Mouse (Mus musculus): ENCODE data around the gene Polr2j.

Polr2j gene

DNA sequence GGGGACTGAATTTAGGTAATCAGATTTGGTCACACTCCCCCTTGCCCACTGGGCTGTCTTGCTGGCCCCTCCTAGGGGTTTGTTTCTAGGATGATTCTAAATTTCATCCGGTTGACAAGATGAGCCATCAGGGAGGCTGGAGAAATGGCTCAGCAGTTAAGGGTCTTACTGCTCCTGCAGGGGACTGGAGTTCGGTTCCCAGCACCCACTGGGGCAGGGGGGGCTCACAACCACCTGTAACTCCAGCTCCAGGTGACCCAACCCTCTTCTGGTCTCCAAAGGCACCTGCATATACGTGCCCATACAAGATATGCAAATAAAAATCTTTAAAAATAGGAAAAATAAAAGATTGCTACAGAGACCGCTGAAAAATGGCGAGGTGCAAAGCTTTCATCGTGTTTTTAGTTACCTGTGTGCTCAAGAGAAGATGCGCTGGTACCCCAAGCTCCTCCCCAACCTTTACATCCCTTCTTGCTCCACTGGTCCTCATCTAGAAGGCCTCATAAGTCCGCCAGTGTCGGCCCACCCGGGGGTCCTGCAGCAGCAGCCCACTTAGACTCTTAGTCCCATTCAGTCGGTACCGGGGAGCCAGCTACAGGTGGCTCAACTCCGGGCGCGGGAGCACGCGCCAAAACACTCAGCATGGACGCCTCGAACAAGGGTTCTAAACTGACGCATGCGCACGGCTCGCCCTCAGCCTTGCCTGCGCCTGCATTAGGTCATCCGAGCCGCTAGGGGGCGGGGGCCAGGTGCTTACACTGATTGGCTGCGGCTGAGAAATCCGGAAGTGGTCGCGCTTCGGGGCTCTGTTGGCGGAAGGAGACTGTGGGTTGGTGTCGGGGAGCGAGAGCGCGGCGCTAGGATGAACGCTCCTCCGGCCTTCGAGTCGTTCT lies at the start of gene Polr2j:
Polr2j (plus strand) TSS at position 741 of the 893 bp plus-strand sequence.
- peak; percentile 92 to 96 for DNase-seq (ENCODE audit: low spot score in 2 of 2)

DNA sequence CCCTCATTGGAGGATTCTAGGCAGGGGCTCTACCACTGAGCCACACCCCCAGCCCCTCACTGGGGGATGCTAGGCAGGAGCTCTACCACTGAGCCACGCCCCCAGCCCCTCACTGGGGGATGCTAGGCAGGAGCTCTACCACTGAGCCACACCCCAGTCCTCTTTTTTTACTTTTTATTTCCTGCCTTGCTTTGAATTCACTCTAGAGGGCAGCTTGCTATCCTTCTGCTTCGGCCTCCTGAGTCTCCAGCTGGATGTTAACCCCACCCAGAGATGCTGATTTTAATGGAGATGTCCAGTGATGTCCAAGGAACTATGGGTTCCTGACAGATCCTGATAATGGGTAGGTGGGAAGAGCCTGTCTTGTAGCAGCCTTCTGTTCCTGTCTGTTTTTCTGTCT lies 47.0 kb upstream of the Polr2j start:
- no peak for DNase-seq (ENCODE audit: low spot score in 2 of 2)

DNA sequence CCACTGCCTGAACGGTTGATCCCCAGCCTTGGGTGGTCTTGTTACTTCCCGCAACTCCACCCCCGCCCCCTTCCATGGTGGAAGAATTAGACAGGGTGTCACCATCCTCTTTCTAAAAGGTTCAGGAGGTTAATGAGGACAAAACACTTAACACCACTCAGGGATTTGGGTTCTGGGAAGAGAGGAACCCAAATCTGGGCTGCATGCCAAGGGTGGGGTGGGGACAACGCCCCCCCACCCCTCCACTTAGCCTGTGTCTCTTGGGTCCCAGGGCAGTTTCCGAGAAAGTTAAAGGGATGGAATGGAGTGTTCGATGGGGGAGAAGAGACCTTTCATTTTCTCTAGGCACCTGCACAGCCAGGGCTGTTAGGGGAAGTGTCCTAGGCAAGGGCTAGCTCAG lies 43.4 kb upstream of the Polr2j start:
- DNase-seq (ENCODE audit: low spot score in 2 of 2), result no peak

DNA sequence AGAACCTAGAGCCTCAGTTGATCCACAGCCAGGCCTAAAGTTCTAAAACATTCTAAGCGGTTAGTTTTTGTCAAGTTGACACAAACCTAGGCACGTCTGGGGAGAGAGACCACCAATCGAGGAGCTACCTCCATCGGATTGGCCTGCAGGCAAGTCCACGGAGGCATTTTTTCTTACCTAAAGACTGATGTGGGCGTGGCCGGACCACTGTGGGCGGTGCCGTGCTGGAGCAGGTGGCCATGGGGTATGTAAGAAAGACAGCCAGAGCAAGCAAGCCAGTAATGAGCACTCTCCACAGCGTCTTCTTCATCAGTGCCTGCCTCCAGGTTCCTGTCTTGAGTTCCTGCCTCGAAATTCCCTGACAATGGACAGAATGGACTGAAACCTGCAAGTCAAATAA lies 42.9 kb upstream of the Polr2j start:
- DNase-seq (ENCODE audit: low spot score in 2 of 2), result no peak

DNA sequence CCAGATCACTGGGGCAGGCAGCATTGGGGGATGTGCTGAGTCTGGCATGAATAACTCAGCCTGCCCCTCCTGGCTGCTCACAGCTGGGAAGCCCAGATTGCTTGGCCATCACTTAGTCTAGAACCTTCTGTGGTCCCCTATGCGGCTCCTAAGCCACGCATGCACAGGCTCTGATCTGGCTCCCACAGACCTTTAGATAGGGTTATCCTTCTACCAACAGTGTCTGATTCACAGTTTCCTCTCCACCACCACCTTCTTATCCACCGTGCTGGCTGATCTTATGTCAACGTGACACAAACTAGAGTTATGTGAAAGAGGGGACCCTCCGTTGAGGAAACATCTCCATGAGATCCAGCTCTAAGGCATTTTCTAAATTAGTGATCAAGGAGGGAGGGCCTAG lies 41.4 kb upstream of the Polr2j start:
- DNase-seq (ENCODE audit: low spot score in 2 of 2), result no peak

DNA sequence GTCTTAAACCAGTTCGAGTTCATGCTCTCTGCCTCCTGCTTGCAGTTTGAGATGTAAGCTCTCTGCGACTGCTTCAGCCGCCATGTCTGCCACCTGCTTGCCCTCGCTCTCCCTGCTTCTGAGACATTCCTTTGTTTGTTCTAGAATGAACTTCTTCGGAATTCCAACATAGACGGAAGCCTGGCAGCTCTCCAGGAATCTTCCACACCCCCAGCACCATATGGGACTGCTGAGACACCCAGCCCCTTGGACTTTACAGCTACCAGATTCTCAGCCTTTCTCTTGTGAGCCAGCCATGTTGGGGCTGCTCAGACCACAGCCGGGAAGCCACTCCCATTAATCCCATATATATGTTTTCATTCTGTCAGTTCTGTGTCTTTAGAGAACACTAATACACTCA lies 40.1 kb upstream of the Polr2j start:
- no peak for DNase-seq (ENCODE audit: low spot score in 2 of 2)

DNA sequence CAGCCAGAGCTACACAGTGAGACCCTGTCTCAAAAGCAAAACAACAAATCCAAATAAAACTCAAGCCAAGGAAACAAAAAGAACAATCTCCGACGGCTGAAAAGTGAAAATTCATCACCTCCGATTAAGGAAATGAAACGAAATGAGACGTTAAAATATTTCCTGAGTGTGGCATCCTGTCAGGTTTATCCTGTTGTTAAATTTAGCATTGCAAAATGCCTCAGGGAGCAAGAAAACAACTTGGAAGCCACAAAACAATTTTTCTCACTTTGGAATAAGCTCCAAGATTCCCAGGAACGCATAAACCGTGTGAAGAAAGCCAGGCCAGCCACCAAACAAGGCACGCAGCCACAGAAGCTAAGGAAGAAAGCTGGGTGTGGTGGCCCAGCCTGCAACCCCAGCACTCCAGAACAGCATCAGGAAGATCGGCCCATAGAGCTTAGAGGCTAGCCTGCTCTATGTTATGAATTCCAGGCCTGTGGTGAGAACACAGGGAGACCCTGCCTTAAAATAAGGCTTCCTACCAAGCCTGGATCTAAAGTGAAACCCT lies 39.4 kb upstream of the Polr2j start:
- DNase-seq (ENCODE audit: low spot score in 2 of 2), result no peak

DNA sequence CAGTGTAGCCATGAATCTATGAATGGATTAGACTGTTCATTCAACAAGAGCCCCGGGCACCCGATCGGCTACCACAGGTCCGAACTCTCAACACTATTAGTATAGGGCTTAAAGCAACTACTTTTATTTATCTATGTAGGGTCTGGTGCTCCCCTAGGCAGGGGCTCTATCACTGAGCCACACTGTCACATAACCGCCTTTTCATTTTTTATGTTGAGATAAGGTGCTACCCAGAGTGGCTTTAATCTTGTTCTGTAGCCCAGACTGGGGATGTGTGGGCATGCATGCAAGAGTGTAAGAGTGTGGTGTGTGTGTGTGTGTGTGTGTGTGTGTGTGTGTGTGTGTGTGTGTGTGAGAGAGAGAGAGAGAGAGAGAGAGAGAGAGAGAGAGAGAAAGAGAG lies 38.3 kb upstream of the Polr2j start:
- DNase-seq (ENCODE audit: low spot score in 2 of 2), result no peak

DNA sequence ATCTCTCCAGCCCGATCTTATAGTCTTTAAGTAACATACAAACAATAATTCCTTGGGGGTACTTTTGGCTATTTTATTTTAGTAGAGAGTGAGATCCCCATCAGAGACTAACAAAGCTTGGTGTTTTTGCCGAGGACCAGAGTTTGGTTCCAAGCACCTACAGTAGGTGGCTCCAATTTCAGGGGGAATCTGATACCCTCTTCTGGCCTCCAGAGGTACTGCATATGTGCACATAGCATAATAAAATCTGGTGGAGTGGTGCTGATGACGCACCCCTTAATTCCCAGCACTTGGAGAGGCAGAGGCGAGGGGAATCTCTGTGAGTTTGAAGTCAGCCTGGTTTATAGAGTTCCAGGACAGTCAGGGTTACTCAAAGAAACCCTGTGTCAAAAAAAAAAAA lies 34.1 kb upstream of the Polr2j start:
- no peak for DNase-seq (ENCODE audit: low spot score in 2 of 2)

DNA sequence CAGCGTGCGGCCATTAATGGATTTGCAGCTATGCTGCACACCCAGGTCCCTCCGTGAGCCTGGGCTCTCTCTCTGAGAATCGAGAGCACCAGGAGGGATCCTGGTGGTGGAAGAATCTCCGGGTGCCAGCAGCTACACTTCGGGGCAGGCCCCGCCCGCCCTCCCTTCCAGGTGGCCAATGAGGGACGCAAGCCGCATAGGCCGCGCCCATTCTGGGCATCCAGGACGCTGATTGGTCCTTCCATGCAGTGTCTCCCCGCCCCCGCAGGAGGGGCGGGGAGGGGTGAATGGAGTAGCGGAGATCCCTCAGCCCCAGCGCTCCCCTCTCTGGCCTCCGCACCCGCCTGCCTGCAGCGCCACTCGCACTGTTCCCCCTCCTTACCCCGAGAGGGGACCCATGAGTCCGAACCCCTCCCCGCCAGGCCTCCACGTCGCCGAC lies 32.7 kb upstream of the Polr2j start, which contains the start of gene Rasa4:
Rasa4 (plus strand) TSS at position 248 of the 439 bp plus-strand sequence.
- DNase-seq (ENCODE audit: low spot score in 2 of 2), result peak; percentile 90

DNA sequence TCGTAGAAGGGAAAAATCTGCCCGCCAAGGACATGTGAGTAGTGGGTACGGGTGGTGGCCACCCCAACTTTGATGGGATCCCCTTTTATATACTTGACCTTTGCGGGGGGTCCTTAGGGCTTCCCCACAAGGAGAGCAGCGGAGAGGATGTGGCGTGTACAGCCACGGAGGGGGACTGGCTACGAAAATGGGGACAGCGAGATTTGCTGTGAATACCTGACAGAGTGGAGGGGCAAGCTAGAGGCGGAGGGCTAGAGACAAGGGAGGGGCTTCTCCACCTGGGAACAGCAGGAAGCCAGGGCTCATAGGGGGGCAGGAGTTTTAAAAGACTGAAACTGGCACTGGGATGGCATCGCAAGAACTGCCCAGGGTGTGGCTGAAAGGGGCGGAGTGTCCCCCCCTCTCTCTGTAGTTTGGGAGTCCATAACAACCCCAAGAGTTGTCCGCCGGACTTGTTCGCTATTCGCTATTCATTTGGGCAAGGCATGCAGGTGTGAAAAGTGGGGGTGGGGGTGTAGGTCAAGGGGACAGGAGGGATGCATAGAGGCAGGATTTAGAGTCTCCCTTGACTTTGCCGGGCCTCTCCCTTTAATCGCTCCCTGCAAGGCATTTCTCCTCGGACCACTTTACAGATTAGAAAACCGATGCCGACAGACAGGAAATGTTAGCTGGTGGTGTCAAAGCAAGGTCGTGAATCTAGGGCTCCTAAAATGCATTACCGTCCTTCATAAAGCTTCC lies 32.1 kb upstream of the Polr2j start:
- no peak for DNase-seq (ENCODE audit: low spot score in 2 of 2)

DNA sequence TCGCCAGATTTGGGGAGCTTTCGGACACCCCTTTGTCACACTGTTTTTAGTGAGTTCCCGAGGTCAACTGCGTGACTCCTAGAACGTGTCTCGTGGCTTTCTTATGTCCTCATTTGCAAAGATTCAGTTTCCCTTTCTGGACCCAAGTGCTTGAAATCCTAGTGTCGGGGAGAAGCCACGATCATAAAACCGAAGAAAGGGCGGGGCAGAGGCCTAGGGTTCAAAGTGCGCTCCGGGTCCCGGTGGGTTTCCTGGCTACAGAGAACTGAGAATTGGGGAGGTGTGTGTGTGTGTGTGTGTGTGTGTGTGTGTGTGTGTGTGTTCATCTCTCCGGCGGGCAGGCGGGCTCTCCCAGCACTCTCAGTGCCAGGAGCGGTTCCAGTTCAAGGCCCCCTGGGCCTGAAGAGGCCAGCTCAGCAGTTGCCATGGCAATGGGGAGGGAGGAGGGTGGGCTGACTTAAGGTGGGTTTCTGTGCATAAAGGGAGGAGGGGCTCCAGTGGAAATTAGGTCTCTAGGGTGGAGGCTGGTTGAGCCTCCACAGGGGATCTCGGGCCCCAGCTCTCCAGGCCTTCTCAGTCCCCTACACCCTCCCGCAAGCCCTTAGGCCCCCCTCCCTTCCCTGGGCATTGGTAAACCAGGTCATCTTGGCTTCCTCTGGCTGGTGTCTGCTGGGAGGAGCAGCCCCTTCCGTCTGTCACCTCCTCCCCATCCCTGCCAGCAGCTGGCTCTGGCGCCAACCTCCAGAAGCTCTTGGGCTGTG lies 31.4 kb upstream of the Polr2j start:
- no peak for DNase-seq (ENCODE audit: low spot score in 2 of 2)

DNA sequence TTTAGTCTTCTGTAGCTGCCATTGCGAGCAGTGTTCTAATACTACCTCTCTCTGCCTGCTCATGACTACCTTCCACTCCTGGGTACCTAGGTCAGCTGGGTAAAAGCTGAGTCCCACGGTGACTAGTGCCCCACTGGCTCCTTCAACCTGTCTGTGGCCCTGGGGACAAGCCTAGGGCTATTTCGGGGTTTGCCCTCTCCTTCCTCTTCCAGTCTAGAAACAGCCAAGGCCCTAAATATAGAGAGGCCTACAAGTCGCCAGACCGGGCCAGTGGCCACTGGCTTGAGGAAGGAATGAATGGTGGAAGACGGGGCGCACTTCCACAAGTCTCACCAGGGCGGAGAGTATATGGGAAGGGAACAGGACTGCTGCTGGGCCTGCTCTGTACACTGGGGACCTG lies 30.1 kb upstream of the Polr2j start:
- DNase-seq (ENCODE audit: low spot score in 2 of 2), result no peak

DNA sequence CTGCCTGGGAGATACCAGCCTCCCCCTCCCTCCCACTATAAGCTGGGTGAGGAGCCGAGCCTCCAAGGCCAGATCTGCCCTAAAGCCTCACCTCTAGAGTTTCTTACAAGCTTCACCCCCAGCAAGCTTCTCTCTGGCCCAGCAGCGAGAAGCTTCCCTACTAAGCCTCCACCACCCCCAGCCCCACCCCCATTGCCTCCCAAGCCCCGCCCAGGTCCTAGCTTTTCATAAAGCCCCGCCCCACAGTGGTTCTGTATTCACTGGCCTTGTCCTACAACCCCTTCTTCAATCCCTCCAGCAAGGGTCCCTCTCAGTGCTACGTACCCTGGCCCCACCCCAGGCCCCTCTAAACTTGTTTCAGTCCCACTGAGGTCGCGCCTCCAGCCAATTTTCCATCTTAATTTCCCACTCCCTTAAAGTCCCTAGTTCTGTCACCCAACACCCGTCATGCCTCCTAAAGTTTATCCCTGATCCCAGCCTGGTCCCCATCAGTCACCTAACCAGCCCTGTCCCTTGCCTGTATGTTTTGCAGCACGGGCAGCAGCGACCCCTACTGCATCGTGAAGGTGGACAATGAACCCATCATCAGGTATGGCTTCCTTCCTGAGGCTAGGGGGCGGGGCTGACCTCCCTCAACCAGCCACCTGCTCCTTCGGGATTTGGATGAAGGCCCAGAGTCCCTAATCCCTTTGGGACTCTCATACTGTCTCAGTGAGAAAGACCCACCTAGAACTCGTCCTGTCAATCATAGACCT lies 27.4 kb upstream of the Polr2j start:
- DNase-seq (ENCODE audit: low spot score in 2 of 2), result no peak

DNA sequence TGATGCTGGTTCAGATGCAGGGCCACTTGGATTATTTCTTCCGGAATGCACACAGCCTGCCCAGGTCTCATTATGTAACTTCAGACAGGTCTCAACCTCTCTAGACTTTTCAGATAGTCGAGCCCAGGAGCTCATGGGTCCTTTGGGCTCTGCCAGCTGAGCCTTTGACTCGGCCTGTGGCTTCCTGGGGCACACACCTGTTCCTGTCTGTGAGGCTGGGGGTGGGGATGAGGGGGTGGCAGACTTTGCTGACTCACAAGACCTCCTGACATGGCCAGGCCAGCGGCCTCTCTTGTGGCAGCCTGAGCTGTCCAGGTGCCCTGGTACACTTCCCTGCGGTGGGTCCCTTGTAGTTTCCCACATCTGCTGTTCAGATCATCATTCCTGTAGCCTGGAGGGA lies 24.5 kb upstream of the Polr2j start:
- DNase-seq (ENCODE audit: low spot score in 2 of 2), result no peak

DNA sequence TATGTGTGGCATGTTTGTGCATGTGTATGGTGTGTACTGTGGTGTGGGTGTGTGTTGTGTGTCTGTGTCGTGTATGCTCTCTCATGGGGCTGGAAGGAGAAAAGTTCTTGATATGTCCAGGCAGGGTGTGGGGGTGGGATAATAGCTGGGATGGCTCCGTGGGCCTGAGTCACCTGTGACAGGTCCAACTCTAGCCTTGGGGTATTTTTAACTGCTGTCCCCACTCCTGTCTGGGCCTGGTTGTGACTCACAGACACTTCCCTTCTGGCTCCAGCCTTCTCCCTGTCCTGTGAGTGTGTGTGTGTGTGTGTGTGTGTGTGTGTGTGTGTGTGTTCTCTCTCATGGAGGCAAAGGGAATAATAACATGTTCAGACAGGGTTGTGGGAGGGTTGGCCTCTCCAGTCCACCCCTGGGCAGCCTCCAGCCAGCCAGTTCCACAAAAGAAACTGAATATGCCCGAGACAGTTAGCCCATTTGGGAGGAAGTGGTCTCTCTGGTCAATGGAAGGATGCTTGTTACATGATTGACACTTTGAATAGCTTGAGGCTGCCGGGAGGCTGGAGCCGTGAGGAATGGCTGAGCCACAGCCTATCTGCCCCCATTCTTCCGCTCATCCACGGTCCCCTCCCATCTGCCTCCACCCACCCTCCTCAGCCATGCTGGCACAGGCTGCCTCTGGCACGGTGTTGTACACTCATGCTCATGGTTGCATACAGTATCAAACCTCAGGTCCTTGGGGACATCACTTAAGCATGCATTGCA lies 22.0 kb upstream of the Polr2j start:
- no peak for DNase-seq (ENCODE audit: low spot score in 2 of 2)

DNA sequence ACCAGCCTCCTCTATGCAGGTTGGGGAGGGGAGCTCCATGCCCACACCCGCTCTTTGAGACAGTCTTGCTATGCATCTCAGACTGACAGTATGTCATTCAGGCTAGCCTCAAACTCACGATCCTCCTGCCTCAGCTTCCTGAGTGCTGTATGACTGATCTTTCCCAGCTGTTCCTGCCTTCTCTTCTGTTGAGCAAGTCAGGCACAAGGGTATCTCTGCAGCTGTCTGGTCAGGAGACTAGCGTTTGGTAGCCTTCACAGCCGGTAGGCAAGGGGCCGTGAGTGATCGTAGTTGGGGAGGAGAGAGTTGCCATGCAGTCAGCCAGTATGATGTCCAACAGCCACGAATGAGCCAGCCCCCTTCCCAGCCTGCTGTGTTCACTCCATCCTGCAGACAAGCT lies 21.3 kb upstream of the Polr2j start:
- DNase-seq (ENCODE audit: low spot score in 2 of 2), result no peak

DNA sequence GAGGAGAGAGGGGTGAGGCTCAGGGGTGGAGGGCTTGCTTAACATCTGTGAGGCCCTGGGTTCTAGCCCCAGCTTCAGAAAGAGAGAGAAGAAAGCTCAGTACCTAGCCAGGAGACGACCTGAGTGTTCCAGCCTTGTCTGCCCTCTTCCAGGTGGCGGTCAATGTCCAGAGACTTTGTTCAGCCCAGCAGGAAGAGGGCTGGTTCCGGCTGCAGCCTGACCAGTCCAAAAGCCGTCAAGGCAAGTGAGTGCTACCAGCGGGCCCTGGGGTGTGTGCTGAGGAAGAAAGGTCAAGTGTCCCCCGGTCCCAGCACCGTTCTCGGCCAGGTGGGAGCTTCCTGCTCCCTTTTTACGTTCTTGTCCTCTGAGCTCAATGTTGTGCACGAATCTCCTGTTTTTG lies 17.9 kb upstream of the Polr2j start:
- DNase-seq (ENCODE audit: low spot score in 2 of 2), result no peak

DNA sequence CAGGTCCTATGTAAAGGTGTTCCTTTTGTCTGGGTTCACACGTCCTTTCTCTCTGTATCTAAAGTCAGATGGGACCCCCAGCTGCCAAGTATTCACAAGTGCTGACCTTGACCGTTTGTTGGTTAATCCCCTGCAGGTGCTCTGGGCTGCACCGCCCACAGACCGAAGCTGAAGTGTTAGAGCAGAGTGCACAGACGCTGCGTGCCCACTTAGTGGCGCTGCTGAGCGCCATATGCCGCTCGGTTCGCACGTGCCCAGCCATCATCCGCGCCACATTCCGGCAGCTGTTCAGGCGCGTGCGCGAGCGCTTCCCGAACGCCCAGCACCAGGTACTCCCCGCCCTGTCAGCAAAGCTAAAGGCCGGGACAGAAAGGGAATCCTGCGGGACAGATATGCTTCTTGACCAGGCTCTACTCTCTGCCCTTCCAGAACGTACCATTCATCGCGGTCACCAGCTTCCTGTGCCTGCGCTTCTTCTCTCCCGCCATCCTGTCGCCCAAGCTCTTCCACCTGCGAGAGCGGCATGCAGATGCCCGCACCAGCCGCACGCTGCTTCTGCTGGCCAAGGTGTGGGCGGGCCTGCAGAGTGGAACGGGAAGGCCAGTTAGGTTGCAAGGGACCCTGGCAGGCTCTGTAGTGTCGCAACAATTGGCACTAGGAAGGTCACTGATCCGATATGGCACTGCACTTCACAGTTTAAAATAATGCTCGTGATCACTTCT lies 14.2 kb upstream of the Polr2j start:
- peak; percentile 40 to 50 for DNase-seq (ENCODE audit: low spot score in 2 of 2)

DNA sequence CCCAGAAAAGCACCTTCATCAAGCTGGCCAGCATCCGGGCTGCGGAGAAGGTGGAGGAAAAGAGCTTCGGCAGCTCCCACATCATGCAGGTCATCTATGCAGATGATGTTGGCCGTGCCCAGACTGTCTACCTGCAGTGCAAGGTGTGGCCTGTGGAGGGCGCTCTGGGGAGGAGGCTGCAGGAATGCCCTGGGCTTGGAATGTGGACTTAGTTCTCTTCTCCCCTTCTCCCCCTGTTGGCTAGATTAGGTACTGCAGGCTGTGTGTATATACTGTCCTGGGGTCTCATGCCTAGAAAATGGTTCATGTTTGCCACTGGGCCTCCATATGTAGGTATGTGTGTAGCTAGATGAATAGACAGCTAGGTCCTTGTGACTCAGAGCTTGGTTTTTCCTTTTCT lies 11.9 kb upstream of the Polr2j start:
- DNase-seq (ENCODE audit: low spot score in 2 of 2), result no peak
